14 mouse cellular contexts compared by ENCODE assay signal in the genomic region with DNA sequence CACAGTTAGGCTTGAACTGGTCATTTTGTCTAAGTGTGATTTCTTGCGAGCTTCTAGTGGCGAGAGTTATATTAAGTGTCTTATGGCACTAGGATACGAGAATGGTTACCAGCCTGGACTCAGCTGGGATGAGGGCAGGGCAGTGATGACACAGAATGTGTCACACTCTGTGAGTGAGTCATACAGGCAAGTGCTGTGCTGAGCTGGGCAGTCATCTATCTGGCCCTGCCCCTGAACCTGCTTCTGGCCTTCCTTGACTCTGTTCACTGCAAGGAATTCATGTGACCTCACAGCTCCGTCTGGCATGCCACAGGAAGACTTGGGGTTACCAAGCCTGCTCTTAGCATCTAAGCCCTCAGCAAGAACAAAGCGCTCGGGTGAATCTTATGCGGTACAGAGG. TPM values are rescaled to one million over a fixed set of nuclear protein-coding genes. Genes with fewer than 3 reads are reported as not detected.
DNase-seq lines count a peak whose midpoint lies in the region; ATAC-seq lines count a peak whose summit lies in the region.
"Had no signal": no experiment of that assay in that cellular context is flagged by ENCODE, and none has a peak within 500 bp of the region (broad histone marks: within the 10 kb centered on the region; RNA-seq: fewer than 3 reads in every experiment).

No protein-coding gene starts in this region.

- no peaks in the 10 kb centered on the region for H3K9me3 ChIP-seq in liver, embryonic 16.5 days (replicated peaks; ENCODE audit: control insufficient read depth, low read length)
- H3K9me3 ChIP-seq: embryonic facial prominence, embryonic 12.5 days; limb, embryonic 13.5 days; midbrain, embryonic 10.5 days had no signal

- peak overlapping the region; percentile 6; the same call in 1 of the 2 replicates for H3K27ac ChIP-seq in liver, embryonic 16.5 days (ENCODE audit: low read length)
- H3K27ac ChIP-seq in macrophage, result peak overlapping the region; percentile 21; the same call in 1 of the 2 replicates
- H3K27ac ChIP-seq: embryonic facial prominence, embryonic 12.5 days; limb, embryonic 13.5 days; midbrain, embryonic 10.5 days had no signal

- H3K27me3 ChIP-seq in liver, embryonic 16.5 days (ENCODE audit: control insufficient read depth, insufficient read depth, low read depth, low read length), result no peaks in the 10 kb centered on the region
- H3K27me3 ChIP-seq: embryonic facial prominence, embryonic 12.5 days; limb, embryonic 13.5 days had no signal

- no peaks in the 10 kb centered on the region for H3K36me3 ChIP-seq in liver, embryonic 16.5 days (ENCODE audit: control insufficient read depth, insufficient read depth)
- no peaks in the 10 kb centered on the region for H3K36me3 ChIP-seq in macrophage (ENCODE audit: inconsistent target)
- H3K36me3 ChIP-seq: embryonic facial prominence, embryonic 12.5 days; limb, embryonic 13.5 days; midbrain, embryonic 10.5 days had no signal

- no peak overlapping the region for H3K4me3 ChIP-seq in liver, embryonic 16.5 days (ENCODE audit: low read depth, low read length)
- no peak overlapping the region for H3K4me3 ChIP-seq in macrophage (ENCODE audit: inconsistent target)
- H3K4me3 ChIP-seq: embryonic facial prominence, embryonic 12.5 days; limb, embryonic 13.5 days; midbrain, embryonic 10.5 days had no signal

- H3K4me2 ChIP-seq in liver, embryonic 16.5 days (ENCODE audit: low read depth, low read length), result no peak overlapping the region
- H3K4me2 ChIP-seq: embryonic facial prominence, embryonic 12.5 days; limb, embryonic 13.5 days had no signal

- no peak overlapping the region for H3K9ac ChIP-seq in liver, embryonic 16.5 days (ENCODE audit: low read depth, low read length)
- H3K9ac ChIP-seq: embryonic facial prominence, embryonic 12.5 days; forebrain, postnatal 0 days; limb, embryonic 13.5 days had no signal

- 65% methylated on average over 7 of the region's 7 CpGs for WGBS in liver, embryonic 16.5 days (ENCODE audit: insufficient replicate concordance)
- WGBS in macrophage (ENCODE audit: missing documents), result 68% methylated on average over 7 of the region's 7 CpGs

- H3K79me2 ChIP-seq in macrophage (ENCODE audit: inconsistent target), result no peaks in the 10 kb centered on the region

- no peak for ATAC-seq in liver, embryonic 16.5 days (ENCODE audit: low read depth)
- ATAC-seq: forebrain, postnatal 0 days had no signal

- no peak for DNase-seq in liver
- peak; percentile 58 for DNase-seq in NIH3T3 (ENCODE audit: low read depth)
- DNase-seq in adrenal gland, postnatal 25 days, result peak; percentile 30
- DNase-seq in ovary, adult 18-20 months (ENCODE audit: low spot score), result no peak
- no peak for DNase-seq in retina, postnatal 1 day
- DNase-seq: cerebellum, postnatal 14 days; forebrain, postnatal 0 days; kidney, adult 9 months; right cerebral cortex, adult 18-20 months had no signal

- peaks cover 5% of the 10 kb centered on the region; the same call in 1 of the 2 replicates for H3K4me1 ChIP-seq in liver, embryonic 16.5 days (ENCODE audit: control insufficient read depth, low read depth, low read length)
- H3K4me1 ChIP-seq: embryonic facial prominence, embryonic 12.5 days; limb, embryonic 13.5 days; midbrain, embryonic 10.5 days had no signal

RNA-seq across cellular contexts. Expression of gene Gpat3, which starts 16.3 kb away (rescaled TPM):
- 4.9 and 5.0 TPM in 2 replicates for polyA plus RNA-seq in liver, embryonic 16.5 days (2015; fragmentation: Nextera tagmentation; extraction: Ambion mirVana)
- total RNA-seq in adrenal gland, postnatal 25 days (2021), result 5.0 and 8.7 TPM in 2 replicates
- 1 to 10 TPM in 5 of 26 experiments, under 1 TPM in 13, not detected in 8; 0.25 to 3.7 (median 0.69) TPM for total RNA-seq in macrophage (2018; cell fraction: chromatin; rRNA removed)
- total RNA-seq in macrophage (2018; cell fraction: cytosol; rRNA removed), result 1 to 10 TPM in 5 of 26 experiments, under 1 TPM in 21; 0.36 to 1.4 (median 0.71) TPM
- total RNA-seq in macrophage (2018; cell fraction: nucleus; rRNA removed), result 1 to 10 TPM in 6 of 26 experiments, under 1 TPM in 20; 0.24 to 1.7 (median 0.67) TPM
- 0.41 to 0.87 TPM (median 0.79 TPM) in 3 replicates for polyA plus RNA-seq in macrophage (2018)

RNA-seq across cellular contexts. Expression of gene Abraxas1, which starts 41.0 kb away (rescaled TPM):
- 13.2 and 13.4 TPM in 2 replicates for polyA plus RNA-seq in liver, embryonic 16.5 days (2015; fragmentation: Nextera tagmentation; extraction: Ambion mirVana)
- 13.6 and 18.7 TPM in 2 replicates for total RNA-seq in adrenal gland, postnatal 25 days (2021)
- total RNA-seq in macrophage (2018; cell fraction: chromatin; rRNA removed), result 10 to 100 TPM in 15 of 26 experiments, 1 to 10 TPM in 11; 1.2 to 42.8 (median 13.1) TPM
- total RNA-seq in macrophage (2018; cell fraction: cytosol; rRNA removed), result 1 to 10 TPM in 25 of 26 experiments, under 1 TPM in 1; 0.81 to 5.7 (median 3.3) TPM
- 10 to 100 TPM in 12 of 26 experiments, 1 to 10 TPM in 14; 1.4 to 32.8 (median 8.1) TPM for total RNA-seq in macrophage (2018; cell fraction: nucleus; rRNA removed)
- polyA plus RNA-seq in macrophage (2018), result 5.3 to 9.5 TPM (median 5.4 TPM) in 3 replicates

Comparison
In these comparisons a context has a peak if more than half of its experiments do, and no peak if none do; other contexts are left out.
1. DNase-seq: peak in NIH3T3 (single experiment) and adrenal gland, postnatal 25 days (single experiment); none in liver (single experiment), ovary, adult 18-20 months (single experiment) and retina, postnatal 1 day (single experiment).